Mouse (Mus musculus): Measurements from ENCODE around the gene Dhx35. TPM values are rescaled to one million over a fixed set of nuclear protein-coding genes. Genes with fewer than 3 reads are reported as not detected.

Gene Dhx35
- polyA plus RNA-seq, 1 experiment, result 13.3 TPM

DNA sequence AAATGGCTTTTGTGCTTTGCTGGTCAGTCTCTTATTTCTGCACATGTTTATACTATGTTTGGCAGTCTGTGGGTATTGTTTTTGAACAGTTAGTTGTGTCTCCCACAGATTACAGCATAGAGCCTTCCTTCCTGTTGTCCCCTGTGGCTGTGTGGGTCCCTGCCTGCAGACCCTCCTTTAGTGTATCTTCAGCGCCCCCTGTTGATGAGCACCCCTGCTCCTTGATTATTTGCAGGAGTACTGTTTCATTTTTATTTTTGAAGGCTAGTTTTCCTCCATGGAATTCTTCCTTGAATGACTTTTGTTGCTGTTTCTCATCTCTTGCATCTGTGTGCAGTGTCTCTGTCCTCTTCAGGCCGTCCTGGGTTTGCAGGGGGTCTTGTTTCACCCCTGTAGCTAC lies 58.0 kb downstream of the Dhx35 start:
- no peaks in the 10 kb centered on the region for H3K36me3 ChIP-seq (ENCODE audit: control insufficient read depth, insufficient read depth, low read length)
- WGBS, result 52% methylated on average over 2 of the region's 2 CpGs
- DNase-seq, result peak; percentile 44
- H3K27ac ChIP-seq (ENCODE audit: insufficient read depth, low read depth, low read length), result no peak overlapping the region
- H3K4me1 ChIP-seq (ENCODE audit: control insufficient read depth, insufficient read depth, low read length), result peaks cover 4% of the 10 kb centered on the region; the same call in 1 of the 2 replicates
- TF ChIP-seq POLR2A (IDR thresholded peaks at IDR 0.05; ENCODE audit: low read depth, low read length) (no peak), CTCF (conservative IDR thresholded peaks at IDR 0.05; ENCODE audit: insufficient read depth, insufficient read length, low read depth, low read length) (peak; percentile 37; the same call in 1 of the 2 replicates)
- no peaks in the 10 kb centered on the region for H3K27me3 ChIP-seq (replicated peaks; ENCODE audit: control insufficient read depth, insufficient read depth, low read length)
- no peak overlapping the region for H3K4me3 ChIP-seq (ENCODE audit: insufficient read depth, low read depth, low read length)

DNA sequence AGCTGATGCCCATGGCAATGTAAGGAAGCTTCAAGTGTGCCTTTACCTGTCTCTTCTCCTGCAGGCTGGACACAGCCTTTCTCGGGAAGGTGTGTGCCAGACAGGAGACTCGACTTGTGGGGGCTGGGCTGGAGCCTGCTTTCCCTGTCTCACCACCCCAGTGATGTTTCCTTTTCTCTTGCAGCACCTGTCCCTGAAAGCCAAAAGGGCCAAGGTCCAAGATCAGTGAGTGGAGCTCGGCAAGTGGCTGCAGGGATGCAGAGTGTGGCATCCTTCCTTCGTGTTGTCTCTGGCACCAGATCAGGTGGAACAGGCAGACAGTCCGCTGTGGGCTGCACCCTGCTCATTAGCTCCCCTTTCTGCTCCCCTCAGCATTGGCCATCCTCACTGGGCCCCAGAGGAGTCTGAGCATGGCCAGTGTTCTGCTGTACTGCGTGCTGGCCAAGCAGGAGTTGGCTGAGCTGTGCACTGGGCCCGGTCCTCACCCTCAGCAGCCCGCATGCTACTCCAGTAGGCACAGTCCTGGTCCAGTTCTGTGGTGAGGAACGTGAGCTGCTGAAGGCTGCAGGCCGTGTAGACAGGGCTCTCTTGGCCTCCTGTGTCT lies 62.4 kb downstream of the Dhx35 start:
- peak; percentile 10 for DNase-seq
- H3K4me1 ChIP-seq (ENCODE audit: control insufficient read depth, insufficient read depth, low read length), result peaks cover 4% of the 10 kb centered on the region; the same call in 1 of the 2 replicates
- H3K36me3 ChIP-seq (ENCODE audit: control insufficient read depth, insufficient read depth, low read length), result no peaks in the 10 kb centered on the region
- H3K4me3 ChIP-seq (ENCODE audit: insufficient read depth, low read depth, low read length), result no peak overlapping the region
- no peaks in the 10 kb centered on the region for H3K27me3 ChIP-seq (replicated peaks; ENCODE audit: control insufficient read depth, insufficient read depth, low read length)
- no peak overlapping the region for H3K27ac ChIP-seq (ENCODE audit: insufficient read depth, low read depth, low read length)
- TF ChIP-seq POLR2A (IDR thresholded peaks at IDR 0.05; ENCODE audit: low read depth, low read length), result no peak
- WGBS, result 65% methylated on average over 10 of the region's 10 CpGs

DNA sequence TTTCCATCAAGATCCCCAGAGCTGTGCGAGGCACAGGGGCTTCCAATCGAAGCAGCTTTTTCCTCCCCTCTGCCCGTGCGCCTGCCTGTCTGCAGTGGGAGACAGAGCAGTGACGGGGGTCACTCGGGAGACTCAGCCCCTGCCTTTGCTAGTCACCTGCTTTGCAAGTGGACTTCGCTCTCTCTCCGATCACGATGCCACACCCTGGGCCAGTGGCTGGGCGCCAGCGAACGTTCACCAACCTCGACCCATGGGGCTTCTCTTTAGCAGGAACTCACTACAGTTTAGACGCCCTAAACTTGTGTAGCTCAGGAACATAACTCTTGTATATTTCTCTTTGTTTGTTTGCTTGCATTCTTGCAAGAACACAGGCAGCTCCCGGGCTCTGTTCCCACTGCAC lies 63.0 kb downstream of the Dhx35 start:
- WGBS, result 61% methylated on average over 15 of the region's 15 CpGs
- DNase-seq, result peak; percentile 63
- Histone ChIP-seq H3K36me3 (ENCODE audit: control insufficient read depth, insufficient read depth, low read length) (no peaks in the 10 kb centered on the region), H3K4me1 (ENCODE audit: control insufficient read depth, insufficient read depth, low read length) (peaks cover 4% of the 10 kb centered on the region; the same call in 1 of the 2 replicates), H3K27me3 (replicated peaks; ENCODE audit: control insufficient read depth, insufficient read depth, low read length) (no peaks in the 10 kb centered on the region), H3K4me3 (ENCODE audit: insufficient read depth, low read depth, low read length) (no peak overlapping the region), H3K27ac (ENCODE audit: insufficient read depth, low read depth, low read length) (no peak overlapping the region)
- TF ChIP-seq POLR2A (IDR thresholded peaks at IDR 0.05; ENCODE audit: low read depth, low read length) (no peak), CTCF (conservative IDR thresholded peaks at IDR 0.05; ENCODE audit: insufficient read depth, insufficient read length, low read depth, low read length) (no peak)

DNA sequence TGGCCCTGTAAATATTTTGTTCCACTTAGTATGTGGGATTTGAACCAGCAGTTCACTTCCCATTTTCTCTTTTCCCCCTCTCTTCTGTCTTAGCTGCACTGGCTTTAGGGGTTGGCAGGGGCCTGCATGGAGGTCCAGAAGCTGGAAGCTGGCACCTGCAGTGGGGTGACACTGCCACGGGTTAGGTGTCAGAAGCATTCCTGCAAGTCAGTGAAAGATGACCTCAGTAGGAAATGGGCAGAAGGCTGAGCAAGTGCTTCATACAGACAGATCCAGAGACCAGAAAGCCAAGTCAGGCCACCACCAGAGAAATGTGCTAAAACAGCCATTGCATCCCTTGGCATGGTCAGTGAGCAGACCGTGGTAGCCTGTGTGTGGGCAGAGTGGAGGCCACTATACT lies 66.5 kb downstream of the Dhx35 start:
- peaks cover 4% of the 10 kb centered on the region; the same call in 1 of the 2 replicates for H3K4me1 ChIP-seq (ENCODE audit: control insufficient read depth, insufficient read depth, low read length)
- H3K27me3 ChIP-seq (replicated peaks; ENCODE audit: control insufficient read depth, insufficient read depth, low read length), result no peaks in the 10 kb centered on the region
- no peak overlapping the region for H3K27ac ChIP-seq (ENCODE audit: insufficient read depth, low read depth, low read length)
- no peaks in the 10 kb centered on the region for H3K36me3 ChIP-seq (ENCODE audit: control insufficient read depth, insufficient read depth, low read length)
- WGBS, result 46% methylated on average over 2 of the region's 2 CpGs
- no peak for TF ChIP-seq CTCF (conservative IDR thresholded peaks at IDR 0.05; ENCODE audit: insufficient read depth, insufficient read length, low read depth, low read length)
- TF ChIP-seq POLR2A (IDR thresholded peaks at IDR 0.05; ENCODE audit: low read depth, low read length), result no peak
- no peak for DNase-seq
- no peak overlapping the region for H3K4me3 ChIP-seq (ENCODE audit: insufficient read depth, low read depth, low read length)

DNA sequence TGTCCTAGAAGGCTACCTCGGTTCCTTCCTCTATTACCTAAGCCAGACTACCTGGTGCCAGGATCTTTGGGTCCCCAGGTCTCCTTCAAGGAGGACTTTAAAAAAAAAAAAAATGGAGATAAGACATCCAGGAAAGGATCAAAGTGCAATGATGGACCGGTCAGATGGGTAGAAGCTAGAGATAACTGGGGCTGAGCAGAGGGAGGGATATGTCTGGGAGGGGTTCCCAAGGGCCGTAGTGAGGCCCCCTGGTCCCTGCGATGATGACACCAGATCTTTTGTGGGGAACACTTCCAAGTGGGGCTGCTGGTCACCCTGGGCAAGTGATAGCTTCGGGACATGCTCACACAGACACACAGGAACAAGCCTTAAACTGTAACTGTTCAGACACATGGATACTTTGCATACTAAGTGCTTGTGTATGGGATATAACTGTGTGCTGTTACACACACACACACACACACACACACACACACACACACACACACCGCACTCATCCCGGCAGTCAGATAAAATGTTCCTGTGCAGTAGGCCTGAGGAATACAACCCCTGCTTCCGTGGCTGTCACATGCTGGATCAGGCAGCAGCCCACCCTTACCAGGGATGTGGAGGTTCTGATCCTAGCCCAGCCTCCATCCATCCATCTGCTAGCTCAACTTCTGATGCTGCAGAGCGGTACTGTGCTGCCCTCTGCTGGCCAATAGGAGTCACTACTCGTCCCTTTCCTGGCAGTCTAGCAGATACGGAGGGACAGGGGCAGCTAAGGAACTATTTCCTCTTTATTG lies 68.9 kb downstream of the Dhx35 start:
- H3K4me1 ChIP-seq (ENCODE audit: control insufficient read depth, insufficient read depth, low read length), result no peaks in the 10 kb centered on the region
- DNase-seq, result peak; percentile 36
- H3K36me3 ChIP-seq (ENCODE audit: control insufficient read depth, insufficient read depth, low read length), result no peaks in the 10 kb centered on the region
- no peak overlapping the region for H3K27ac ChIP-seq (ENCODE audit: insufficient read depth, low read depth, low read length)
- 47% methylated on average over 11 of the region's 11 CpGs for WGBS
- no peaks in the 10 kb centered on the region for H3K27me3 ChIP-seq (replicated peaks; ENCODE audit: control insufficient read depth, insufficient read depth, low read length)
- peak; percentile 98; the same call in 1 of the 2 replicates for TF ChIP-seq CTCF (conservative IDR thresholded peaks at IDR 0.05; ENCODE audit: insufficient read depth, insufficient read length, low read depth, low read length)
- no peak for TF ChIP-seq POLR2A (IDR thresholded peaks at IDR 0.05; ENCODE audit: low read depth, low read length)
- no peak overlapping the region for H3K4me3 ChIP-seq (ENCODE audit: insufficient read depth, low read depth, low read length)

DNA sequence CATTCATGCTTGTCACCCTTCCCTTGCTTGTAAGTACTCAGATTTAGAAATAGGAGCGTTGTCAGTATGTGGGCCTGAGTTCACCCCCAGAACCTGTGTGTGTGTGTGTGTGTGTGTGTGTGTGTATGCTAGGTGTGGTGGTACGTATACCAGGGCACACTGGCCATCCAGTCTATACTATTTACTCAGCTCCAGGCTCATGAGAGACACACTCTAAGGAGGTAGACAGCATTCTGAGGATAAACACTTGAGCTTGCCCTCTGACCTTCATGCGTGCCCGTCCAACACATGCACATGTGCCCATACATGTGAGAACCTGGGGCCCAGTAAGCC lies 69.5 kb downstream of the Dhx35 start:
- H3K4me1 ChIP-seq (ENCODE audit: control insufficient read depth, insufficient read depth, low read length), result no peaks in the 10 kb centered on the region
- TF ChIP-seq CTCF (conservative IDR thresholded peaks at IDR 0.05; ENCODE audit: insufficient read depth, insufficient read length, low read depth, low read length), result no peak
- TF ChIP-seq POLR2A (IDR thresholded peaks at IDR 0.05; ENCODE audit: low read depth, low read length), result no peak
- H3K27me3 ChIP-seq (replicated peaks; ENCODE audit: control insufficient read depth, insufficient read depth, low read length), result no peaks in the 10 kb centered on the region
- H3K4me3 ChIP-seq (ENCODE audit: insufficient read depth, low read depth, low read length), result no peak overlapping the region
- no peak overlapping the region for H3K27ac ChIP-seq (ENCODE audit: insufficient read depth, low read depth, low read length)
- no peaks in the 10 kb centered on the region for H3K36me3 ChIP-seq (ENCODE audit: control insufficient read depth, insufficient read depth, low read length)
- DNase-seq, result no peak
- WGBS, result 78% methylated on average over 4 of the region's 4 CpGs

DNA sequence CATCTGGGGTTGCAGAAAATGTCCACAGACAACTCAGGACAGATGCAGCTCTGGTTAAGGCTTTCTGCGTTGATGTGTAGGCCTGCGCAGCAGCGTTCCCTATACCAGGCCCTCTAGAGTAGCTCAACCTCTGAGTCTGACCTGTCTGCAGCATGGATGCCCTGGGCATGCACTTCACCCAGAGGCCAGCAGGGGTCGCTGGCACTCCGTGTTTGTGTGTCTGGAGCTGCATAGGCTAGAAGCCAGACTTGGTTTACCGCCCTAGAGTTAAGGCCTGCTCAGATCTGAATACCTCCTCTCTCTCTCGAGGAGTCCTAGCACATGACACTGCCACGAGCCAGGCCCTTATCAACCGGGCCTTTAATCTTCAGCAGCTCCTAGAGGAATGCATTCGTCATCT lies 70.8 kb downstream of the Dhx35 start:
- whole genome bisulfite sequencing, result 35% methylated on average over 10 of the region's 10 CpGs
- Histone ChIP-seq H3K27ac (ENCODE audit: insufficient read depth, low read depth, low read length) (no peak overlapping the region), H3K27me3 (replicated peaks; ENCODE audit: control insufficient read depth, insufficient read depth, low read length) (no peaks in the 10 kb centered on the region), H3K4me1 (ENCODE audit: control insufficient read depth, insufficient read depth, low read length) (no peaks in the 10 kb centered on the region), H3K36me3 (ENCODE audit: control insufficient read depth, insufficient read depth, low read length) (no peaks in the 10 kb centered on the region), H3K4me3 (ENCODE audit: insufficient read depth, low read depth, low read length) (no peak overlapping the region)
- TF ChIP-seq CTCF (conservative IDR thresholded peaks at IDR 0.05; ENCODE audit: insufficient read depth, insufficient read length, low read depth, low read length), result peak; percentile 90
- TF ChIP-seq POLR2A (IDR thresholded peaks at IDR 0.05; ENCODE audit: low read depth, low read length), result no peak
- DNase-seq, result peak; percentile 70
